Comparison of ENCODE assay signal across 9 mouse cellular contexts in the genomic region with DNA sequence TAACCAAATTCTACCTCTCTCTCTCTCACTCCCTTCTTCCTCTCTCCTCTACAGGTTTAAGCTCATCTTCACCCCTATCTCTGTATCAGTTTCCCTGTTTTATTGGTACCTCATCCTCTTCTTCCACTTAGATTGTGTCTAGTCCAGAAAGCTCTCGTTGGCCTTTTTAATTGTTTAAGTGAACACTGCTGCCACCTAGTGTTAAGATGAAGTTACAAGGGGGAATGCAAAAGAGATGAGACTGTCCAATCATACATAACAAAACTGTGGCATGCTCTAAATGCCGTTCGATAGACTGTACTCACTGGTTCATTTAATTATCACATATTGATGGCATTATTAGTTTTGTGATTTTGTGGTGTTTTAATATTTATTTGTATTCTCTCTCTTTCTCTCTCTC. TPM values are rescaled to one million over a fixed set of nuclear protein-coding genes. Genes with fewer than 3 reads are reported as not detected.
DNase-seq lines count a peak whose midpoint lies in the region; ATAC-seq and TF ChIP-seq lines count a peak whose summit lies in the region.
"Had no signal": no experiment of that assay in that cellular context is flagged by ENCODE, and none has a peak within 500 bp of the region (broad histone marks: within the 10 kb centered on the region; RNA-seq: fewer than 3 reads in every experiment).

No protein-coding gene starts in this region.

- intact Hi-C loops in left cerebral cortex, adult 2 months (cut with DNase I): loop anchor here (1.0 kb wide), 2 partner anchors 303 to 315 kb away; no protein-coding TSS in a partner anchor
- intact Hi-C loops in gastrocnemius, postnatal 14 days (cut with DNase I; ENCODE audit: low total_unique reads): loop anchor here (5.0 kb wide), 1 partner anchor 302 kb away; no protein-coding TSS in a partner anchor

- no peak overlapping the region for H3K27ac ChIP-seq in left cerebral cortex, adult 2 months
- no peak overlapping the region for H3K27ac ChIP-seq in MEL (ENCODE audit: control insufficient read depth, low read depth, low read length)

- TF ChIP-seq RAD21 in MEL (IDR thresholded peaks at IDR 0.05; ENCODE audit: low read depth, low read length): peak; percentile 85

- TF ChIP-seq CTCF in left cerebral cortex, adult 2 months (IDR thresholded peaks at IDR 0.05): peak; percentile 75
- TF ChIP-seq CTCF in MEL (IDR thresholded peaks at IDR 0.05 in 2 of 3, conservative IDR thresholded peaks at IDR 0.05 in 1 of 3; ENCODE audit: control insufficient read depth in 1 of 3, insufficient read depth in 1 of 3, low read depth in 2 of 3, low read length in 3 of 3, poor library complexity in 1 of 3, severe bottlenecking in 1 of 3): peak in 2 of 3 experiments; percentile 56 to 93; a peak in 4 of 6 replicates

- H3K9ac ChIP-seq in MEL (ENCODE audit: control insufficient read depth, low read depth, low read length, poor library complexity, severe bottlenecking): no peak overlapping the region

- peaks cover 0 to 2% of the 10 kb centered on the region in 2 experiments; a peak in 3 of 4 replicates for H3K27me3 ChIP-seq in MEL (ENCODE audit: control insufficient read depth in 1 of 2, insufficient read depth in 2 of 2, low read length in 2 of 2)

- no peaks in the 10 kb centered on the region for H3K9me3 ChIP-seq in MEL (replicated peaks; ENCODE audit: insufficient read depth, low read length)

- peak; percentile 38; the same call in 1 of the 2 replicates for ATAC-seq in granulocyte monocyte progenitor cell, adult 5-6 weeks (replicated peaks; ENCODE audit: poor library complexity, severe bottlenecking)

- H3K36me3 ChIP-seq in MEL (ENCODE audit: control insufficient read depth in 1 of 2, insufficient read depth in 2 of 2, low read length in 2 of 2): no peaks in the 10 kb centered on the region

- TF ChIP-seq EP300 in MEL (IDR thresholded peaks at IDR 0.05; ENCODE audit: low read depth in 1 of 2, low read length in 2 of 2): no peak

- DNase-seq in cerebellum, postnatal 14 days: peak; percentile 52 to 67
- DNase-seq in cerebellum, adult 11 months: no peak
- no peak for DNase-seq in left cerebral cortex, adult 2 months (ENCODE audit: extremely low spot score in 1 of 2, low spot score in 2 of 2)
- DNase-seq in left cerebral cortex, adult 8-10 months (ENCODE audit: low spot score in 2 of 2): no peak
- peak; percentile 80 for DNase-seq in MEL (ENCODE audit: low read depth, low spot score)
- DNase-seq in urinary bladder, postnatal 10 days (ENCODE audit: low spot score): no peak
- no peak for DNase-seq in gastrocnemius, postnatal 14 days

- no peaks in the 10 kb centered on the region for H3K4me1 ChIP-seq in MEL (ENCODE audit: control insufficient read depth in 1 of 2, insufficient read depth in 2 of 2, low read length in 2 of 2)

- no peak overlapping the region for H3K4me3 ChIP-seq in left cerebral cortex, adult 2 months
- H3K4me3 ChIP-seq in MEL (ENCODE audit: control insufficient read depth in 1 of 2, insufficient read depth in 1 of 2, low read depth in 2 of 2, low read length in 2 of 2): no peak overlapping the region

- H3K79me2 ChIP-seq in MEL (ENCODE audit: control insufficient read depth, insufficient read depth, low read length, poor library complexity): no peaks in the 10 kb centered on the region

- no peak for TF ChIP-seq POLR2A in MEL (IDR thresholded peaks at IDR 0.05; ENCODE audit: control insufficient read depth in 1 of 2, insufficient read depth in 1 of 2, low read depth in 1 of 2, low read length in 2 of 2, poor library complexity in 1 of 2)

TF ChIP-seq in MEL, 35 proteins besides CTCF, POLR2A, EP300 and RAD21:
- peak; percentile 92 for TF ChIP-seq SMC3 (IDR thresholded peaks at IDR 0.05; ENCODE audit: low read depth, low read length)
- no peak for TF ChIP-seq MAFK (IDR thresholded peaks at IDR 0.05; ENCODE audit: borderline replicate concordance, low read depth, low read length)
- no peak for TF ChIP-seq NELFE (IDR thresholded peaks at IDR 0.05; ENCODE audit: low read depth, low read length)
- no peak for TF ChIP-seq CHD2 (IDR thresholded peaks at IDR 0.05; ENCODE audit: low read length)
- no peak for TF ChIP-seq MAZ (IDR thresholded peaks at IDR 0.05; ENCODE audit: low read depth, low read length)
- TF ChIP-seq UBTF (IDR thresholded peaks at IDR 0.05; ENCODE audit: borderline replicate concordance, insufficient read depth, low read depth, low read length): no peak
- TF ChIP-seq NRF1 (IDR thresholded peaks at IDR 0.05; ENCODE audit: insufficient read depth, low read depth, low read length, poor library complexity, severe bottlenecking): no peak
- no peak for TF ChIP-seq GABPA (IDR thresholded peaks at IDR 0.05; ENCODE audit: low read depth, low read length)
- TF ChIP-seq E2F4 (IDR thresholded peaks at IDR 0.05; ENCODE audit: borderline replicate concordance, low read depth, low read length): no peak
- TF ChIP-seq BHLHE40 (IDR thresholded peaks at IDR 0.05; ENCODE audit: borderline replicate concordance, low read depth, low read length): 0 out of 2 replicates have a peak, but pooled peaks have one; percentile 20
- peak; percentile 90 for TF ChIP-seq ZC3H11A (IDR thresholded peaks at IDR 0.05; ENCODE audit: low read depth, low read length)
- no peak for TF ChIP-seq POLR2AphosphoS5 (IDR thresholded peaks at IDR 0.05; ENCODE audit: borderline replicate concordance, low read depth, low read length)
- no peak for TF ChIP-seq HCFC1 (IDR thresholded peaks at IDR 0.05; ENCODE audit: low read depth, low read length)
- no peak for TF ChIP-seq JUND (IDR thresholded peaks at IDR 0.05; ENCODE audit: low read depth, low read length)
- no peak for TF ChIP-seq ZMIZ1 (IDR thresholded peaks at IDR 0.05; ENCODE audit: low read depth, low read length)
- no peak for TF ChIP-seq ZKSCAN1 (IDR thresholded peaks at IDR 0.05; ENCODE audit: low read depth, low read length)
- no peak for TF ChIP-seq CHD1 (IDR thresholded peaks at IDR 0.05; ENCODE audit: low read depth, low read length)
TF ChIP-seq in MEL: peak in this region for 3.

RNA-seq across cellular contexts. Expression of a gene that starts 3.8 kb away (rescaled TPM):
- total RNA-seq in left cerebral cortex, adult 2 months (2021): not detected
- total RNA-seq in left cerebral cortex, adult 8-10 months (2022): not detected
- 0.16 and 0.23 TPM in 2 replicates for total RNA-seq in MEL (2012; rRNA removed)
- under 1 TPM in 1 of 2 experiments, not detected in 1; 0.40 TPM for polyA plus RNA-seq in MEL (2012; ENCODE audit: insufficient read depth in 1 of 2, insufficient read length in 2 of 2, low read depth in 1 of 2, low replicate concordance in 2 of 2, missing spikeins in 1 of 2)
- total RNA-seq in granulocyte monocyte progenitor cell, adult 5-6 weeks (2014; fragmentation: Nextera tagmentation): not detected in 2 replicates
- 0.93 TPM in 1 of 2 replicates, not detected in the other for total RNA-seq in granulocyte monocyte progenitor cell, adult 5-6 weeks (2017)
- total RNA-seq in gastrocnemius, postnatal 14 days (2021): under 1 TPM; 0.18 to 0.47 TPM
- polyA plus RNA-seq: neural tube, embryonic 14.5 days had no signal

RNA-seq across cellular contexts. Expression of a gene that starts 30.4 kb away (rescaled TPM):
- under 1 TPM in 1 of 2 experiments, not detected in 1; 0.21 TPM for total RNA-seq in left cerebral cortex, adult 2 months (2021)
- not detected for total RNA-seq in left cerebral cortex, adult 8-10 months (2022)
- not detected in 2 replicates for total RNA-seq in MEL (2012; rRNA removed)
- not detected for polyA plus RNA-seq in MEL (2012; ENCODE audit: insufficient read depth in 1 of 2, insufficient read length in 2 of 2, low read depth in 1 of 2, low replicate concordance in 2 of 2, missing spikeins in 1 of 2)
- total RNA-seq in granulocyte monocyte progenitor cell, adult 5-6 weeks (2014; fragmentation: Nextera tagmentation): not detected in 2 replicates
- total RNA-seq in granulocyte monocyte progenitor cell, adult 5-6 weeks (2017): not detected in 2 replicates
- 1 to 10 TPM in 1 of 2 experiments, under 1 TPM in 1; 0.47 to 5.4 TPM for total RNA-seq in gastrocnemius, postnatal 14 days (2021)

RNA-seq across cellular contexts. Expression of a gene that starts 32.6 kb away (rescaled TPM):
- 10 to 100 TPM; 12.8 to 16.7 TPM for total RNA-seq in left cerebral cortex, adult 2 months (2021)
- 10 to 100 TPM; 14.5 to 17.8 (median 15.7) TPM for total RNA-seq in left cerebral cortex, adult 8-10 months (2022)
- 5.4 and 7.8 TPM in 2 replicates for total RNA-seq in MEL (2012; rRNA removed)
- polyA plus RNA-seq in MEL (2012; ENCODE audit: insufficient read depth in 1 of 2, insufficient read length in 2 of 2, low read depth in 1 of 2, low replicate concordance in 2 of 2, missing spikeins in 1 of 2): 10 to 100 TPM in 1 of 2 experiments, not detected in 1; 13.4 TPM
- total RNA-seq in granulocyte monocyte progenitor cell, adult 5-6 weeks (2014; fragmentation: Nextera tagmentation): 93.5 and 127 TPM in 2 replicates
- total RNA-seq in granulocyte monocyte progenitor cell, adult 5-6 weeks (2017): 36.1 and 37.4 TPM in 2 replicates
- 10 to 100 TPM; 26.3 to 45.5 TPM for total RNA-seq in gastrocnemius, postnatal 14 days (2021)

Comparison
In these comparisons a context has a peak if more than half of its experiments do, and no peak if none do; other contexts are left out.
1. DNase-seq: peak in cerebellum, postnatal 14 days (2 of 2) and MEL (single experiment); none in cerebellum, adult 11 months (single experiment), left cerebral cortex, adult 2 months (0 of 2), left cerebral cortex, adult 8-10 months (0 of 2), urinary bladder, postnatal 10 days (single experiment) and gastrocnemius, postnatal 14 days (single experiment).